Mouse (Mus musculus): ENCODE data around the gene Ifna15.

Ifna15 gene

GRCm38 (mm10) chr4:88523241-88523640, 34.8 kb downstream of the Ifna15 start:
- Histone ChIP-seq H3K4me1 (replicated peaks; ENCODE audit: low read depth, low read length) (no peaks in the 10 kb centered on the region), H3K27me3 (ENCODE audit: insufficient read depth, low read length) (peaks cover 7% of the 10 kb centered on the region; the same call in 1 of the 2 replicates), H3K9me3 (ENCODE audit: low read length) (no peaks in the 10 kb centered on the region), H3K36me3 (ENCODE audit: insufficient read depth, low read length) (no peaks in the 10 kb centered on the region), H3K4me3 (replicated peaks; ENCODE audit: low read length) (no peak overlapping the region)
- TF ChIP-seq POU5F1 (IDR thresholded peaks at IDR 0.05; ENCODE audit: borderline replicate concordance, low read length) = no peak
- TF ChIP-seq CTCF (conservative IDR thresholded peaks at IDR 0.05; ENCODE audit: low read length) = peak; percentile 24; the same call in 1 of the 2 replicates

- no peak within 1 kb of the TSS for H3K4me3 ChIP-seq (replicated peaks; ENCODE audit: low read length)
- TF ChIP-seq POU5F1 (IDR thresholded peaks at IDR 0.05; ENCODE audit: borderline replicate concordance, low read length) (no peak), NANOG (IDR thresholded peaks at IDR 0.05; ENCODE audit: borderline replicate concordance, low read length) (no peak), CTCF (conservative IDR thresholded peaks at IDR 0.05; ENCODE audit: low read length) (no peak)
- H3K4me1 ChIP-seq (replicated peaks; ENCODE audit: low read depth, low read length) = no peaks in the 10 kb centered on the region
- peaks cover 7% of the 10 kb centered on the region; the same call in 1 of the 2 replicates for H3K27me3 ChIP-seq (ENCODE audit: insufficient read depth, low read length)
- no peaks in the 10 kb centered on the region for H3K36me3 ChIP-seq (ENCODE audit: insufficient read depth, low read length)
- no peaks in the 10 kb centered on the region for H3K9me3 ChIP-seq (ENCODE audit: low read length)
Measured at GRCm38 (mm10) chr4:88522674-88523073, 35.4 kb downstream of the Ifna15 start, which contains the start of gene Ifnb1. Gene Ifnb1 (minus strand): TSS chr4:88522774.

- H3K4me3 ChIP-seq (replicated peaks; ENCODE audit: low read length) = no peak overlapping the region
- TF ChIP-seq CTCF (conservative IDR thresholded peaks at IDR 0.05; ENCODE audit: low read length) (no peak), NANOG (IDR thresholded peaks at IDR 0.05; ENCODE audit: borderline replicate concordance, low read length) (no peak), POU5F1 (IDR thresholded peaks at IDR 0.05; ENCODE audit: borderline replicate concordance, low read length) (no peak)
- no peaks in the 10 kb centered on the region for H3K36me3 ChIP-seq (ENCODE audit: insufficient read depth, low read length)
- H3K9me3 ChIP-seq (ENCODE audit: low read length) = peaks cover 7% of the 10 kb centered on the region
- peaks cover 7% of the 10 kb centered on the region; the same call in 1 of the 2 replicates for H3K27me3 ChIP-seq (ENCODE audit: insufficient read depth, low read length)
- no peaks in the 10 kb centered on the region for H3K4me1 ChIP-seq (replicated peaks; ENCODE audit: low read depth, low read length)
Measured at GRCm38 (mm10) chr4:88517957-88518356, 40.1 kb downstream of the Ifna15 start.

DNA sequence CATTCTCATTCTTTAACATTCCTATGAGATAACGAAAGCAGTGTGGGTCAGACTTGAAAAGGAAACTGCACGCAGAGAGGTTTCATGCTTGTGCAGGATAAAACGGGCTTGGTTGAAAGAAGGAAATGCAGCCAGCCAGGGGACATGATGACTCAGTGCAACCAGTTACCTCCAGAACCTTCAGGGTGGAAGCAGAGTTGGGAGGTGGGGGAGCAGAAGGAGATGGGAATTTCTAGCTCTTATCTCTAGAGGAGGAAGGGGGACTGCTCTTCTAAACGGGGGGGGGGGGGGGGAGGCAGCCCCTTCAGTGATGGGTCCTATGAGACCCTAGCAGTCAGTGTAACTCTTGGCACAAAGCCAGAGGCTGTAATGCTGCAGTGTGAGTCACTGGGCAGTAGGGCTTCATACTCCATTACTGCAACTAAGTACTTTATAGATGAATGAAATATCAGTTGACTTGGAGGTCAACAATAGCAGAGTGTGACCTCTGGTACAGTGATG, 42.3 kb downstream of the Ifna15 start:
- no peaks in the 10 kb centered on the region for H3K27me3 ChIP-seq (ENCODE audit: insufficient read depth, low read length)
- TF ChIP-seq NANOG (IDR thresholded peaks at IDR 0.05; ENCODE audit: borderline replicate concordance, low read length) = no peak
- no peak for TF ChIP-seq CTCF (conservative IDR thresholded peaks at IDR 0.05; ENCODE audit: low read length)
- TF ChIP-seq POU5F1 (IDR thresholded peaks at IDR 0.05; ENCODE audit: borderline replicate concordance, low read length) = no peak
- H3K4me3 ChIP-seq (replicated peaks; ENCODE audit: low read length) = no peak overlapping the region
- no peaks in the 10 kb centered on the region for H3K36me3 ChIP-seq (ENCODE audit: insufficient read depth, low read length)
- peaks cover 12% of the 10 kb centered on the region for H3K9me3 ChIP-seq (ENCODE audit: low read length)
- no peaks in the 10 kb centered on the region for H3K4me1 ChIP-seq (replicated peaks; ENCODE audit: low read depth, low read length)

- Histone ChIP-seq H3K9me3 (ENCODE audit: low read length) (peaks cover 12% of the 10 kb centered on the region), H3K36me3 (ENCODE audit: insufficient read depth, low read length) (no peaks in the 10 kb centered on the region), H3K4me3 (replicated peaks; ENCODE audit: low read length) (no peak overlapping the region), H3K27me3 (ENCODE audit: insufficient read depth, low read length) (no peaks in the 10 kb centered on the region), H3K4me1 (replicated peaks; ENCODE audit: low read depth, low read length) (no peaks in the 10 kb centered on the region)
- TF ChIP-seq CTCF (conservative IDR thresholded peaks at IDR 0.05; ENCODE audit: low read length) (no peak), NANOG (IDR thresholded peaks at IDR 0.05; ENCODE audit: borderline replicate concordance, low read length) (no peak), POU5F1 (IDR thresholded peaks at IDR 0.05; ENCODE audit: borderline replicate concordance, low read length) (no peak)
Measured at GRCm38 (mm10) chr4:88515250-88515649, 42.8 kb downstream of the Ifna15 start.

- no peaks in the 10 kb centered on the region for H3K27me3 ChIP-seq (ENCODE audit: insufficient read depth, low read length)
- no peaks in the 10 kb centered on the region for H3K4me1 ChIP-seq (replicated peaks; ENCODE audit: low read depth, low read length)
- no peaks in the 10 kb centered on the region for H3K36me3 ChIP-seq (ENCODE audit: insufficient read depth, low read length)
- H3K9me3 ChIP-seq (ENCODE audit: low read length) = peaks cover 12% of the 10 kb centered on the region
- TF ChIP-seq POU5F1 (IDR thresholded peaks at IDR 0.05; ENCODE audit: borderline replicate concordance, low read length) = no peak
- no peak for TF ChIP-seq NANOG (IDR thresholded peaks at IDR 0.05; ENCODE audit: borderline replicate concordance, low read length)
- peak; percentile 64 for TF ChIP-seq CTCF (conservative IDR thresholded peaks at IDR 0.05; ENCODE audit: low read length)
- no peak overlapping the region for H3K4me3 ChIP-seq (replicated peaks; ENCODE audit: low read length)
Measured at GRCm38 (mm10) chr4:88514403-88514802, 43.6 kb downstream of the Ifna15 start.

DNA sequence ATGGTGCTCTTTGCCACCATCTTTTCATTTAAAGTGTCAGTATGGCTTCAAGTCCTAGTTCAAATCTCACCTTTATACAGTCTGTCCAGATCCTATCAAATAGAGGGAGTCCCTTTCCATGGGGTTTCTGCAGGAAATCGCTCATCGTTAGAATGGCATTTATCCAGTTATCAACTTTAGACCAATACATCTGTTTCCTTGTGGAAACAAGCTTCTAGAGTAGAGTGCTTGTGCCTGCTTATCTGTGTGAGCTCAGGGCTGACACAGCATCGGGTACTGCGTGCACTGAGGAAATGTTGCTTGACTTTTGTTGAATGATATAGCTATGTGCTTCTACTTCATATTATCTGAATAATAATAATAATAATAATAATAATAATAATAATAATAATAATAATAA, 44.3 kb downstream of the Ifna15 start:
- Histone ChIP-seq H3K4me3 (replicated peaks; ENCODE audit: low read length) (no peak overlapping the region), H3K27me3 (ENCODE audit: insufficient read depth, low read length) (no peaks in the 10 kb centered on the region), H3K36me3 (ENCODE audit: insufficient read depth, low read length) (no peaks in the 10 kb centered on the region), H3K4me1 (replicated peaks; ENCODE audit: low read depth, low read length) (no peaks in the 10 kb centered on the region), H3K9me3 (ENCODE audit: low read length) (peaks cover 12% of the 10 kb centered on the region)
- TF ChIP-seq CTCF (conservative IDR thresholded peaks at IDR 0.05; ENCODE audit: low read length) (no peak), NANOG (IDR thresholded peaks at IDR 0.05; ENCODE audit: borderline replicate concordance, low read length) (no peak), POU5F1 (IDR thresholded peaks at IDR 0.05; ENCODE audit: borderline replicate concordance, low read length) (no peak)
